Mouse (Mus musculus) T-helper 2 cell (primary cell): ENCODE data around the gene Tshz2.

Experiments
- in situ Hi-C: fragments of 300-600 bp; cut with MboI, MseI; formaldehyde crosslinking; loops from one replicate; pipeline ENCODE4 v1.15.1; 2025; ENCODE audit warnings: high pct_unique_total_duplicates

The Tshz2 gene

GRCm38 (mm10) chr2:170003666-170004065, 370.9 kb downstream of the Tshz2 start:
- in situ Hi-C loops: loop anchor here (10.0 kb wide), 1 partner anchor 991 kb away; no protein-coding TSS in a partner anchor

- in situ Hi-C loops: loop anchor here (10.0 kb wide), 1 partner anchor 988 kb away; no protein-coding TSS in a partner anchor
Measured at GRCm38 (mm10) chr2:170006829-170007228, 374.0 kb downstream of the Tshz2 start.

- in situ Hi-C loops: loop anchor here (10.0 kb wide), 1 partner anchor 987 kb away; no protein-coding TSS in a partner anchor
Measured at GRCm38 (mm10) chr2:170007426-170007958, 374.7 kb downstream of the Tshz2 start.

- in situ Hi-C loops: loop anchor here (10.0 kb wide), 1 partner anchor 985 kb away; no protein-coding TSS in a partner anchor
Measured at GRCm38 (mm10) chr2:170009729-170010128, 376.9 kb downstream of the Tshz2 start.

GRCm38 (mm10) chr2:170011858-170012257, 379.0 kb downstream of the Tshz2 start:
- in situ Hi-C loops: no loop called here

GRCm38 (mm10) chr2:170017302-170017701, 384.5 kb downstream of the Tshz2 start:
- in situ Hi-C loops: no loop called here

- in situ Hi-C loops: no loop called here
Measured at GRCm38 (mm10) chr2:170017926-170018325, 385.1 kb downstream of the Tshz2 start.

- in situ Hi-C loops: no loop called here
Measured at GRCm38 (mm10) chr2:170022953-170023352, 390.1 kb downstream of the Tshz2 start.

- in situ Hi-C loops: no loop called here
Measured at GRCm38 (mm10) chr2:170023741-170024140, 390.9 kb downstream of the Tshz2 start.

- in situ Hi-C loops: no loop called here
Measured at GRCm38 (mm10) chr2:170024939-170025338, 392.1 kb downstream of the Tshz2 start.

GRCm38 (mm10) chr2:170025896-170026295, 393.1 kb downstream of the Tshz2 start:
- in situ Hi-C loops: no loop called here

GRCm38 (mm10) chr2:170027837-170028236, 395.0 kb downstream of the Tshz2 start:
- in situ Hi-C loops: no loop called here

- in situ Hi-C loops: no loop called here
Measured at GRCm38 (mm10) chr2:170028488-170029303, 395.9 kb downstream of the Tshz2 start.

GRCm38 (mm10) chr2:170029304-170029856, 396.6 kb downstream of the Tshz2 start:
- in situ Hi-C loops: no loop called here

- in situ Hi-C loops: no loop called here
Measured at GRCm38 (mm10) chr2:170031226-170031625, 398.4 kb downstream of the Tshz2 start.

- in situ Hi-C loops: no loop called here
Measured at GRCm38 (mm10) chr2:170031872-170032271, 399.1 kb downstream of the Tshz2 start.

GRCm38 (mm10) chr2:170033219-170033618, 400.4 kb downstream of the Tshz2 start:
- in situ Hi-C loops: no loop called here

GRCm38 (mm10) chr2:170034794-170035193, 402.0 kb downstream of the Tshz2 start:
- in situ Hi-C loops: no loop called here

- in situ Hi-C loops: no loop called here
Measured at GRCm38 (mm10) chr2:170036791-170037241, 404.0 kb downstream of the Tshz2 start.

GRCm38 (mm10) chr2:170037346-170037745, 404.5 kb downstream of the Tshz2 start:
- in situ Hi-C loops: no loop called here

- in situ Hi-C loops: no loop called here
Measured at GRCm38 (mm10) chr2:170039772-170040171, 407.0 kb downstream of the Tshz2 start.

GRCm38 (mm10) chr2:170041101-170041500, 408.3 kb downstream of the Tshz2 start:
- in situ Hi-C loops: no loop called here
